Mouse (Mus musculus) fibroblast of lung, adult 2 months (primary cell): Measurements from ENCODE around the gene Cops3.

Source experiments
- DNase-seq: peaks from one replicate; pipeline ENCODE4 v3.0.0-alpha.2; 2011; ENCODE audit warnings: low read depth

Cops3 gene

GRCm38 (mm10) chr11:59810480-59811158, 29.0 kb downstream of the Cops3 start:
- DNase-seq: no peak

GRCm38 (mm10) chr11:59809670-59810474, 29.8 kb downstream of the Cops3 start, which contains the start of gene Flcn:
TSS of gene Flcn (minus strand) at chr11:59810016.
- DNase-seq: peak; percentile 74

DNA sequence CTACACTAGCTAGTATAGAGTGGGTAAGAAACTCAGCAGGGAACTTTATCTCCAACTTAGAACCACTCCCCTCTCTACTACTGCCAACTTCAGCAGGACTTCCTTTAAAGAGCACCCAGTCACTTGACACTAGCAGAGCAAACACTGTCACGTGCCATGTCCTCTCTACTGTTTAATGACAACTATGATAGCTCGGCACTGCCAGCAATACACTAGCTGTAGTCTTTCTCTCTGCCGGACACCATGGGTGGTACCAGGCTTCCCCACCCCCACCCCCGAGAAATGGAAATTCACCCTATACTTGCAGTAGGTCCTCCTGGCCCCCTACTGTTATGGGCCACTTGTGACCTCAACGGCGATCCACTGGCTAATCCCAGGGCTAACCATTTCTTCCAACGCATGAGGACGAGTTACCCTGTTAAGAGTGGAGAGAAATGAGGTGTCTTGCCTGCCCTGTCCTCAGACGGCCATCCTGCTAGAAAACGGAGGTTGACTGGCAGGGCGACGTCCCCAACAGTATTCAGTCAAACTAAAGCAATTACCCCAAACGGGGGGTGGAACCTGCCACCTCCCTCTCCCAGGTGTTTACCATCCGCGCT, 30.5 kb downstream of the Cops3 start:
- no peak for DNase-seq

DNA sequence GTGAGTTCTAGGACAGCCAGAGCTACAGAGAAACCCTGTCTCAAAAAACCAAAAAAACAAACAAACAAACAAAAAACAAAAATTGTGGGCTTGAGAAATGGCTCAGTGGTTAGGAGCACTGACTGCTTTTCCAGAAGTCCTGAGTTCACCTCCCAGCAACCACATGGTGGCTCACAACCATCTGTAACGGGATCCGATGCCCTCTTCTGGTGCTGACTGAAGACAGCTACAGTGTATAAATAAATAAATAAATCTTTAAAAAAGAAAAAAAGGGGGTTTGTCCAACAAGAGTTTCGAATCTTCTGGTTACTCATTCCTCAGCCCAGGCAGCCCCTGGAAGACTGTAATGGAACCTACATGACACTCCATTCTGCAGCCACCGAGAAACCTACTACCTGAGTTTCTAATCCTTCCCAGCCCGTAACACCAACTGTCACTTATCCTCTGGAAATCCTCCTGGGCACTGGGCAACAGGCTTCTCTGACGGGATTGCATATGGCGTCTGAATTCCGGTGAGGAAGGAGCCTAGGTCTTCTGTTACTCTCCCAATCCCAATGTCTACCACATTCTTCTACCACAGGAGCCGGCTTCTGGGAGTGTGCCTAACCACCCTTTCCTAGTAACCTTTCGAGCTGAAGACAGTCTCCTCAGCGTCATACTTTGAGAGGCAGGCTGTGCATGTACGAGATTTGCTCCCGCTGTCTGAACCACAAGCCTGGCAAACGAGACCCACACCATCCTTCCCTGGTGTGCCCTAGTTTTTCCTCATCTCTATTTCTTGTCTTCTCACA, 31.3 kb downstream of the Cops3 start:
- DNase-seq: no peak

DNA sequence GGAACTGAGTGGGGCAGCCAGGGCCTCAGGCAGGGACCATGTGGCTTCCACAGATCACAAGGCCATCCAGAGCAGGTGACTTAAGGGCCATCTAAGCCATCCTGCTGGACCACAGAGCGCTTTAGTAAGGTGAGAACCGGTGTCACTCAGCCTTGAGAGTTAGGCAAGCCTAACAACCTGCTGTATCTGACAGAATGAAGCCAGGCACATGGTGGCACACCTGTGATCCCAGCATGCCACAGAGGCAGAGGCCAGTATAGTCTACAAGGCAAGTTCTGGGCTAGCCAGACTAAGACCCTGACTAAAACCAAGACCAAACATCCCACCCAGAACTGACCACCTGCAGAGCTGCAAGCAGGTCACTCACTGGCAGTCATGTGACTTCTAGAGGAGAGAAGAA, 34.0 kb downstream of the Cops3 start:
- no peak for DNase-seq

GRCm38 (mm10) chr11:59805256-59805655, 34.4 kb downstream of the Cops3 start:
- DNase-seq: no peak

- no peak for DNase-seq
Measured at GRCm38 (mm10) chr11:59804409-59805110, 35.1 kb downstream of the Cops3 start.

DNA sequence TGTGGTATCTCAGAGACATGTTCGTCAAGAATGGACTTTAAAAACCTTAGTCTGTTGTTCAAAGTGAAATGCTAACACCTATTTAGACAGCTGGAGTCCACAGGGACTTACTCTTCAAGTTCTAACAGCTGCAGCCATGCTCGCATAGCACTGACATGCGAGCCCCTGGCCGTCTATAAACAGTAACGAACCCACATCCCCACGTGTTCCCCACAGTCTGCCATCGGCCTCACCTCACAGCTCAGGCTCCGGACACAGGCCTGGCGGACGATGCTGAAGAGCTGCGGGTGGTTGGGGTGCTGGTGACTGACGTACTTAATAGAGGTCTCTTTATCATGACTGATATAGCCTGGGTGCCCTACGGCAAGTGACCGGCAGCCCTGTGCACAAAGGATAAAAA, 36.1 kb downstream of the Cops3 start:
- DNase-seq: no peak

DNA sequence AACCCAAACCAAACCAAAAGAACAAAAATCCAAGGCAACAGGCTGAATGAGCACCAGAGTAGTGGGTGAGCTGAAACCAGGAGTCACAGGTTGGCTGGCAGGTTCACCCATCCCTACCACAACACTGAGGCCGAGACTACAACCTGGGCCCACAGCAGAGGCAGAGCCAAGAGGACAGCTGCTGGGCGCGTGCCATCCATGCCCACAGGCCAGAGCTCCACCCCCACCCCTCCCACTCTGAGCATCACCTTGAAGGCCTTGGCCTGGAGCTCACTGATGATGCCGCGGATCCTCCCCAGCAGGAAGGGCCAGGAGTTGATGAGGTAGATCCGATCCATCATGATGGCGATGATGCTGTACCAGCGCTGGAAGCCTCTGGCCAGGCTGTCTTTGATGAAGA, 37.8 kb downstream of the Cops3 start:
- DNase-seq: no peak

DNA sequence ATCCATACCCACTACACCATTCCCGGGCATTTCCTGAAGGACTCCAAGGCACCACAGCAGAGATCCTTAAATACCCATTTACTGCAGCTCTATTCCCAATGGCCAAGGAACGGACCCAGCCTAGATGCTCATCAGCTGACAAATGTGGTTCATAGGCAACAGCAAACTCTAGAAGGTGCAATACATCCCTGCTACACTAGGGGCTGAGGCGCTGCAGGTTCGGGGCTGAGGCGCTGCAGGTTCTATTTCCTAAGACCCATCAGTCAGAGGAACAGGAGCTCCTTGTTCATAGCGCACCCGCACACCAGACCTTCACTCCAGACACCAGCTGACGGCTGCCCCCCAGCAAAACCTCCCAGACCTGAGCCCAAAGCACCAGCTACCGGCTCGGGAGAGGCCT, 39.2 kb downstream of the Cops3 start:
- no peak for DNase-seq

- DNase-seq: no peak
Measured at GRCm38 (mm10) chr11:59793390-59793789, 46.2 kb downstream of the Cops3 start.

DNA sequence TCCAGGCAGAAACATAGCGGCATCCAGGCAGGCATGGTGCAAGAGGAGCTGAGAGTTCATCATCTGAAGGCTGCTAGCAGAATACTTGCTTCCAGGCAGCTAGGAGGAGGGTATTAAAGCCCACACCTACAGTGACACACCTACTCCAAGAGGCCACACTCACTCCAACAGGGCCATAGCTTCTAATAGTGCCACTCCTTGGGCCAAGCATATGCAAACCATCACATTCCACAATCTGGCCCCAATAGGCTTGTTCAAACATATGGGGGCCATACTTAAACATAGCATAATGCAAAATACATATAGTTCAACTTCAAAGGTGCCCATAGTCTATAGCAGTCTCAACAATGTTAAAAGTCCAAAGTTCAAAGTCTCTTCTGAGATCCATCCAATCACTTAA, 50.3 kb downstream of the Cops3 start:
- DNase-seq: no peak

DNA sequence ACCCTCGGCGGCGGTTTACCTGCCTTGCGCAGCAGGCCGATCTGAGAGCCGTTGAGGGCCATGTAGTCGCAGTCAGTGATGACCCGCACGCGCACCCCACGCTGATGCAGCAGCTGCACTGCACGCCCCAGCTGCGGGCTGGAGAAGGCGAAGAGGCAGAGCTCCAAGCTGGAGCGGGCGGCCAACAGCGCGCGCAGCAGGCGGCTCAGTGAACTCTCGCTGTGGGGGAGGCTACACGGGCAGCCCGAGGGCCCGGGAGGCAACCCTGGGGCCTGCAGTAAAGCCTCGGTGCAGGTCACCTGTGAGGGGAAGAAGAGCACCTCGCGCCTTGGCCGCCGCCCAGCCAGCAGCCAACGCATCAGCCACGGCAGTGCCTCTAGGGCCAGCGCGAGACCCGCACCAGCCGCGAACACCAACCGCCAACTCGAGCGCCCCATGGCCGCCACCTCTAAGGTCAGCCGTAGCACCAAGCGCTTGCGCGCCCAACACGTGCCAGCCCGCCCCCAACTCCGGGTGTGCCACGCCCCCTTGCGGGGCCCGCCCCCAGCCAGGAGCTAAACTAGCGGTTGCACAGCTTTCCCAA, 52.3 kb downstream of the Cops3 start, which contains the start of gene Pld6:
Gene Pld6 (minus strand): TSS at position 447 of the 583 bp plus-strand sequence.
- DNase-seq: no peak

DNA sequence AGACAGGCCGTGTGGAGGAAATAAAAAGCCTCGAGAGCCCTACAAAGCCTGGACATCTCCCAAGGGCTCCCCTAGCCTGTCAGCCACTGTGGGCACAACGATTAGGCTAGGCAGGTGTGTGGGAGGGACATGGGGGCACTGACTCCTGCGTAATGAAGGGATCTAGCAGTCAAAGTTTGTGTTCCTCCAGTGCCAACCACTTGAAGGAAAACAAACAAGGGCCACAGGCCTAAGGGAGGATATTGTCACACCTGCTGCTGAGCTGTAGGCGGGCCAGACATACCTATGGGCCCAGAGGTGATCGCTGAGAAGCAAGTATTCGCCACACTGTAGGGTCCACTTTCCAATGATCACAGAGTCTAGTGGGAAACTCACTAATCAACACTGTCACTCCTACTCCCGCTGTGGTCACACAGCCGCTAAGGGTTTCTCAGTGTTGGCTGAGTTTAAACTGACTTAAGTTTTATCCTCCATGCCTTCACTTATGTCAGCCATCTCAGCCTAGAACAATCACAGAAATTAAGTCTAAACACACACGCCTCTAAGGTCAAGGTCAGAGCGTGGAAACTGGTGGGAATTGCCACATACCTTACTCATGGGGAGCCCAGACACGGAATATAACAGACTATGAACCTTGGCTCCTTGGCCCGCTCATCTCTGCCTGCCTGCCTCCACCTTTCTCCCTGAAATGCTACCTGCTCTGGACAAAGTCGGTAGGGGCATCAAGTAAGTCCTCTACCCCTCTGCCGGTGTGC, 53.0 kb downstream of the Cops3 start:
- DNase-seq: no peak

GRCm38 (mm10) chr11:59783591-59783990, 56.0 kb downstream of the Cops3 start:
- DNase-seq: no peak

DNA sequence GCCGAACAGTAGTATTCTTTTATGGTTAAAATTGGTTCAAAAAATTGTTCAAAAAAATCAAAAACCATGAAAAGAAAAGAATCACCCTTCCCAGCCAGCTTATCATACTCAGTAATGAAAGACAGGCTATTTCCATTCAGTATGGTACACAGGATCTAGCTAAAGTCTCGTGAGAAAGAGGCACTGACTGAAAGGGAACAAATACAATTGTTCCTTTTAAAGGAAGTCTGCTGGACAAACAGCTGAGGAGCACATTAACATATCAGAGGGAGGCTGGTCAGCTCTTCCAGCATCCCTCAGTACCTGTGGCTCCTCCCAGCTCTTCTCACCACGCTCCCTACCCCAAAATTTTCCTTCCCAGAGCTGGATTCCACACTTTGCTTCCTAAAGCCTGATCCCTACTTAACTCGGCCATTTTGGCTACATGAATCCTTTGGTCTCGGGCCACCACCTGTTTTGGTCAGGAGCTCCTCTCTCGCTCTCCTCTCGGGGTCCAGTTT, 57.5 kb downstream of the Cops3 start:
- DNase-seq: no peak

DNA sequence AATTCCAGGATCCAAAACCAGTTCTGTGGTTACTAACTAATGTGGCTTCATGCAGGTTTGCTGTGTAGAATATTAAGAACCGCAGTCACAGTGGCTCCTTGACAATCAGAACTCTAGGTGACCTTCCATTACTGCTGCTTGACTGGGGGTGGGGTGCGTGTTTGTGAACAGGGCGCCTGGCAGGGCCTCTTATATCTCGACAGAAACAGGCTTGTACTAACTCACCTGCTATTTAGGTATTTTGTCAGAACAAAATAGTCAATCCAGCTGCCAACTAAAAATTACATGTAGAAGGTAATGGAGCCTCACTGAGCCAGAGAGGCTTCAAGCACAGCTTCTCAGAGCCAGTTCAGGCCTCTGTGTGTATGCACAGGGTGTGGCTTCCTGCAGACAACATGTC, 59.4 kb downstream of the Cops3 start:
- no peak for DNase-seq

GRCm38 (mm10) chr11:59779406-59779805, 60.2 kb downstream of the Cops3 start:
- DNase-seq: no peak

DNA sequence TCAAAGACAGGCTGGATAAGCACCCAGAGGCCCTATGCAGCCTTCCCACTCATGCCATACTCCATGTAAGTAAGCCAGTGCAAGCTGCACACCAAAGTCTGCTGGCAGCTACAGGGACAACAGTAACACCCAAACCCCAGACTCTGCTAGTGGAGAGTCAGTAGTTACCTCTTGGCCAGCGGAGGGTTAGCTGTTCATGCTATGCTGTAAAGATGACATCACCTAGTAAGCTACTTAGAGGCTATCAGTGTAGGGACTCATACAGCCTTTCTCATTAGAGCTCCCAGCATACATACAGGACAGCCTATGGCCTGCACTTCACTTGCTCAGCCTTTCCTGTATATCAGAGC, 60.8 kb downstream of the Cops3 start:
- DNase-seq: no peak

DNA sequence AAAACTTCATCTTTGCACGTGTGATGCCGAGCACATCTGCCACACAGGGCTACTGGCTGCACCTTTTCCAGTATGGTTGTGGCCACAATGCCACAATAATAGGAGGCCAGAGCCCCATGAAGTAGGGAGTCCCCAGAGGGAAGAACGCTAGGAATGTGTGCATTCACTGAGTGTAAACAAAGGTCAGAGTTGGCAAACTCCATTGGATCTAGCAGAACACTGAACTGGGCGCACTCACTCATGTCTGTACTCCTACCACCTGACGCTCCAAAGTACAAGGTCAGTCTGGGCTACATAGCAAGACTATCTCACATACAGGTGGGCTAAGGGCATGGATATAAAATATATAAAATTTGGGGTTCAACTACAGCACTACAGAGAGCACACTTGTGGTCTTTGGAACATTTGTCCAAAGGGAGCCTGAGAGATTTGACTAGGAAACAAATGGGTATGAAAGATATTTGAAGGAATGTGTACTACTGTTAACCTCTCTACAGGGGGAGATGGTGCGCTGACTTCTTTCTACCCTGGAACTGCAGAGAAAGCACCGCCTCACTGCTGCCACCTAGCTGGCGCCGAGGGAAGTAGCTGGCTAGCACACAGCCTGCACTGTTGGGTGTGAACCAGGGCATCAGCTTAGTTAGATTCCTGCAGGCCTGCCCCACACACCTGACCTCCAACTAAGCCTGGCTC, 61.3 kb downstream of the Cops3 start:
- peak; percentile 56 for DNase-seq
